Mouse (Mus musculus): ENCODE results near the gene Tns1. TPM values are rescaled to one million over a fixed set of nuclear protein-coding genes. Genes with fewer than 3 reads are reported as not detected.

The Tns1 gene
- polyA plus RNA-seq, 1 experiment: 118 TPM

GRCm38 (mm10) chr1:73998925-73999375, 125.3 kb downstream of the Tns1 start:
- TF ChIP-seq MYOG (IDR thresholded peaks at IDR 0.05; ENCODE audit: control insufficient read depth, extremely low read depth, insufficient read length) (no peak), MAX (IDR thresholded peaks at IDR 0.05) (no peak), USF1 (IDR thresholded peaks at IDR 0.05; ENCODE audit: low read depth) (peak; percentile 16), MYOD1 (IDR thresholded peaks at IDR 0.05; ENCODE audit: control insufficient read depth, insufficient read length, low read depth) (peak; percentile 55), FOSL1 (IDR thresholded peaks at IDR 0.05; ENCODE audit: insufficient read depth, low read length, poor library complexity, severe bottlenecking) (no peak), CEBPB (IDR thresholded peaks at IDR 0.05; ENCODE audit: low read depth) (no peak), CTCF (IDR thresholded peaks at IDR 0.05; ENCODE audit: control insufficient read depth, insufficient read depth, insufficient read length) (no peak)
- Histone ChIP-seq H3K27me3 (ENCODE audit: control insufficient read depth, insufficient read depth, insufficient read length) (no peaks in the 10 kb centered on the region), H3K79me3 (ENCODE audit: low read depth) (peaks cover 16% of the 10 kb centered on the region)

GRCm38 (mm10) chr1:73998131-73998865, 126.0 kb downstream of the Tns1 start:
- TF ChIP-seq MAX (IDR thresholded peaks at IDR 0.05): peak; percentile 74
- TF ChIP-seq MYOD1 (IDR thresholded peaks at IDR 0.05; ENCODE audit: control insufficient read depth, insufficient read length, low read depth): peak; percentile 86
- TF ChIP-seq FOSL1 (IDR thresholded peaks at IDR 0.05; ENCODE audit: insufficient read depth, low read length, poor library complexity, severe bottlenecking): no peak
- TF ChIP-seq CTCF (IDR thresholded peaks at IDR 0.05; ENCODE audit: control insufficient read depth, insufficient read depth, insufficient read length): no peak
- TF ChIP-seq CEBPB (IDR thresholded peaks at IDR 0.05; ENCODE audit: low read depth): no peak
- TF ChIP-seq MYOG (IDR thresholded peaks at IDR 0.05; ENCODE audit: control insufficient read depth, extremely low read depth, insufficient read length): no peak
- peaks cover 51% of the 10 kb centered on the region for H3K79me2 ChIP-seq (ENCODE audit: control insufficient read depth, insufficient read depth)
- peak overlapping the region; percentile 32 for H3ac ChIP-seq (ENCODE audit: control insufficient read depth, insufficient read length, low read depth)
- no peaks in the 10 kb centered on the region for H3K27me3 ChIP-seq (ENCODE audit: control insufficient read depth, insufficient read depth, insufficient read length)
- H3K4me3 ChIP-seq (ENCODE audit: insufficient read depth, poor library complexity, severe bottlenecking): no peak overlapping the region
- H3K36me3 ChIP-seq (ENCODE audit: control insufficient read depth, insufficient read depth): peaks cover 46% of the 10 kb centered on the region
- H3K79me3 ChIP-seq (ENCODE audit: low read depth): peaks cover 14% of the 10 kb centered on the region

More at GRCm38 (mm10) chr1:73998925-73999375, 125.3 kb downstream of the Tns1 start:
- peak overlapping the region; percentile 8 for H3ac ChIP-seq (ENCODE audit: control insufficient read depth, insufficient read length, low read depth)
- no peak overlapping the region for H3K4me3 ChIP-seq (ENCODE audit: insufficient read depth, poor library complexity, severe bottlenecking)
- H3K79me2 ChIP-seq (ENCODE audit: control insufficient read depth, insufficient read depth): peaks cover 58% of the 10 kb centered on the region
- H3K36me3 ChIP-seq (ENCODE audit: control insufficient read depth, insufficient read depth): peaks cover 40% of the 10 kb centered on the region

GRCm38 (mm10) chr1:73997341-73997740, 126.9 kb downstream of the Tns1 start:
- Histone ChIP-seq H3K4me3 (ENCODE audit: insufficient read depth, poor library complexity, severe bottlenecking) (no peak overlapping the region), H3K36me3 (ENCODE audit: control insufficient read depth, insufficient read depth) (peaks cover 56% of the 10 kb centered on the region), H3K79me2 (ENCODE audit: control insufficient read depth, insufficient read depth) (peaks cover 48% of the 10 kb centered on the region), H3K27me3 (ENCODE audit: control insufficient read depth, insufficient read depth, insufficient read length) (no peaks in the 10 kb centered on the region), H3ac (ENCODE audit: control insufficient read depth, insufficient read length, low read depth) (peak overlapping the region; percentile 1), H3K79me3 (ENCODE audit: low read depth) (peaks cover 14% of the 10 kb centered on the region)
- TF ChIP-seq MYOD1 (IDR thresholded peaks at IDR 0.05; ENCODE audit: control insufficient read depth, insufficient read length, low read depth) (no peak), USF1 (IDR thresholded peaks at IDR 0.05; ENCODE audit: low read depth) (no peak), FOSL1 (IDR thresholded peaks at IDR 0.05; ENCODE audit: insufficient read depth, low read length, poor library complexity, severe bottlenecking) (no peak), MAX (IDR thresholded peaks at IDR 0.05) (no peak)

GRCm38 (mm10) chr1:73996650-73997049, 127.6 kb downstream of the Tns1 start:
- H3K36me3 ChIP-seq (ENCODE audit: control insufficient read depth, insufficient read depth): peaks cover 58% of the 10 kb centered on the region
- peaks cover 12% of the 10 kb centered on the region for H3K79me3 ChIP-seq (ENCODE audit: low read depth)
- no peak overlapping the region for H3ac ChIP-seq (ENCODE audit: control insufficient read depth, insufficient read length, low read depth)
- H3K4me3 ChIP-seq (ENCODE audit: insufficient read depth, poor library complexity, severe bottlenecking): no peak overlapping the region
- peaks cover 41% of the 10 kb centered on the region for H3K79me2 ChIP-seq (ENCODE audit: control insufficient read depth, insufficient read depth)
- no peaks in the 10 kb centered on the region for H3K27me3 ChIP-seq (ENCODE audit: control insufficient read depth, insufficient read depth, insufficient read length)
- no peak for TF ChIP-seq MYOD1 (IDR thresholded peaks at IDR 0.05; ENCODE audit: control insufficient read depth, insufficient read length, low read depth)
- no peak for TF ChIP-seq USF1 (IDR thresholded peaks at IDR 0.05; ENCODE audit: low read depth)
- TF ChIP-seq CTCF (IDR thresholded peaks at IDR 0.05; ENCODE audit: control insufficient read depth, insufficient read depth, insufficient read length): no peak
- TF ChIP-seq CEBPB (IDR thresholded peaks at IDR 0.05; ENCODE audit: low read depth): no peak
- no peak for TF ChIP-seq MAX (IDR thresholded peaks at IDR 0.05)
- TF ChIP-seq FOSL1 (IDR thresholded peaks at IDR 0.05; ENCODE audit: insufficient read depth, low read length, poor library complexity, severe bottlenecking): no peak
- no peak for TF ChIP-seq MYOG (IDR thresholded peaks at IDR 0.05; ENCODE audit: control insufficient read depth, extremely low read depth, insufficient read length)

- no peak overlapping the region for H3K4me3 ChIP-seq (ENCODE audit: insufficient read depth, poor library complexity, severe bottlenecking)
- TF ChIP-seq FOSL1 (IDR thresholded peaks at IDR 0.05; ENCODE audit: insufficient read depth, low read length, poor library complexity, severe bottlenecking): peak; percentile 19
- no peak for TF ChIP-seq MAX (IDR thresholded peaks at IDR 0.05)
- no peak for TF ChIP-seq CEBPB (IDR thresholded peaks at IDR 0.05; ENCODE audit: low read depth)
- TF ChIP-seq MYOG (IDR thresholded peaks at IDR 0.05; ENCODE audit: control insufficient read depth, extremely low read depth, insufficient read length): no peak
- no peak for TF ChIP-seq MYOD1 (IDR thresholded peaks at IDR 0.05; ENCODE audit: control insufficient read depth, insufficient read length, low read depth)
- TF ChIP-seq CTCF (IDR thresholded peaks at IDR 0.05; ENCODE audit: control insufficient read depth, insufficient read depth, insufficient read length): peak; percentile 73
- TF ChIP-seq USF1 (IDR thresholded peaks at IDR 0.05; ENCODE audit: low read depth): no peak
Measured at GRCm38 (mm10) chr1:73996209-73996608, 128.0 kb downstream of the Tns1 start.

More at GRCm38 (mm10) chr1:73996209-73996608, 128.0 kb downstream of the Tns1 start:
- Histone ChIP-seq H3K79me2 (ENCODE audit: control insufficient read depth, insufficient read depth) (peaks cover 37% of the 10 kb centered on the region), H3K36me3 (ENCODE audit: control insufficient read depth, insufficient read depth) (peaks cover 62% of the 10 kb centered on the region), H3K27me3 (ENCODE audit: control insufficient read depth, insufficient read depth, insufficient read length) (no peaks in the 10 kb centered on the region), H3K79me3 (ENCODE audit: low read depth) (peaks cover 12% of the 10 kb centered on the region), H3ac (ENCODE audit: control insufficient read depth, insufficient read length, low read depth) (no peak overlapping the region)

All from C2C12 (cell line).